Mouse (Mus musculus): ENCODE measurements around the gene Clns1a.

Clns1a gene

DNA sequence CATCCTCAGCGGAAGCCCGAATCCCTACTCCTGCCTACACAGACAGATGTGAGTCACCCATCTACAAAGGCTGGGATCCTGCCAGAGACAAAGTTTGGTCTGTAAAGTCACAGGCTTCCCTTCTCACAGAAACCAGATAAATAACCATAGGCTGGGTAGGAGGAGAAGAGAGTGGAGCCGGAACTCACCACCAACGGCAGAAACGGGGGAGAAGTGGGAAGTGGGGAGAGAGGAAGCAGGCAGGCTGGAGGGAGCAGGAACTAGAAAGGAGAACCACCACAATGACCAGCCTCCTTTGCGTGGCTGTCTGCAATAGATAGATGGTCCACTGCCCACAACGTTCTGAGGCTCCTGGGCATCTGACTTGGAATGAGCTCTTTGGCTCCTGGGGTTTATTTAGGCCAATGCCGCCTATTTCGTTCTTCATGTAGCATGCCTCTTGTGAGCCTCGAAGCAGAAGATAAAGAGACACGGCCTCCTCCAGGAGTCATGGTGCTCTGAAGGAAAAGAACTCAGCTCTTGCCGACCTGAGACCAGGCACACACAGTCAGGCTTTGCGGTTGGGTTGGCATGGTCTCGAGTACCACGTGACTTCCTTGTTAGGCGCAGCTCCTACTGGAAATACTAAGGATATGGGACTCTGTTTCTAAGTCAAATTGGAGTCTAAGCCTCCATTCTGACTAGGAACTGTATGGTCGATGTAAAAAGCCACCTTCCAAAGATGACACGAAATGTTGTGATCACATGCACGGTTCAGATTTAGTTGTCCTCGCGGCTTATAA lies 68.9 kb downstream of the Clns1a start:
- peak; percentile 85 for DNase-seq (ENCODE audit: low read depth, low spot score)

DNA sequence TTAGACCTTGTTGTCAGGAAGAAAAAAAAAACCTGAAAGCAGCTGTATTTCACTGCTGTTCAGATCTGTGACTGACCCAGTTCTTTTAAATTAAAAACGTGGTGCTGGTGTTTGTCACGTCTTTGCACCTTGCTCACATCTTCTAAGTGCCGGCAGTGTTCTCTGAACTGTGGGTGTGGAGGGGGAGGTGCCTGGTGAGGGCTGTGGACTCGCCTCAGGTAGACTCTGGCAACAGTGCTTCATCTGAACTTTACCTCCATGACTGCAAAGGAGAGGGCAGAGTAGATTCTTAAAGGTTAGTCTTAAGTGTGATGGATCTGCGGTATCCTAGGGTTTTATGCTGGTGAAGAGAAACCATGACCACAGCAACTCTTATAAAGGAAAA lies 69.5 kb downstream of the Clns1a start:
- DNase-seq (ENCODE audit: low read depth, low spot score): no peak

DNA sequence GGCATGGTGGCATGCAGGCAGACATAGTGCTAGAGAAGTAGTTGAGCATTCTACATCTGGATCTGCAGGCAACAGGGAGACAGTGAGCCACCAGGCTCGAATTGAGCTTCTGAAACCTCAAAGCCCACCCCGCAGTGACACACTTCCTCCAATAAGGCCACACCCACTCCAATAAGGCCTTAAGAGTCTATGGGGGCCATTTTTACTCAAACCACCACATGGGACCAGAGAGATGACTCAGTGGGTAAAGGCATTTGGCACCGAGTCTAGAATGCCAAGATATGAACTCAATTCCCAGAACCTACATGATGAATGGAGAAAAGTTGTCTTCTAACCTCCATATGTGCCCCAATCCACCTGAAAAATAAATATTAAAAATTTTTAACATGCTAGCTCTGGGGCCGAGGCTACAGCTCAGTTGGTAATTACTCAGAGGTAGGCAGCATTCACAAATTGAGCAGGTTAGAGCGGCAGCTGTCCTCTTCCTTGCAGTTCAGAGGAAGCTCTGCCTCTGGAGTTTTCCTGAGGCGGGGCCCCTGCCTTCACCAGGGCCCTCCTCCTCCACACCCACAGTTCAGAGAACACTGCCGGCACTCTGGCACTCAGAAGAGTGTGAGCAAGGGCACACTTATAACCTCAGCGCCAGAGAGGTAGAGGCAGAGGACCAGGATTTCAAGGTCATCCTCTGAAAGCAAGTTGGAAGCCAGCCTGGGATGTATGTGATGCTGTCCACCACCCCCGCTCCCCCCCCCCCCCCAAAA lies 70.2 kb downstream of the Clns1a start:
- no peak for DNase-seq (ENCODE audit: low read depth, low spot score)

DNA sequence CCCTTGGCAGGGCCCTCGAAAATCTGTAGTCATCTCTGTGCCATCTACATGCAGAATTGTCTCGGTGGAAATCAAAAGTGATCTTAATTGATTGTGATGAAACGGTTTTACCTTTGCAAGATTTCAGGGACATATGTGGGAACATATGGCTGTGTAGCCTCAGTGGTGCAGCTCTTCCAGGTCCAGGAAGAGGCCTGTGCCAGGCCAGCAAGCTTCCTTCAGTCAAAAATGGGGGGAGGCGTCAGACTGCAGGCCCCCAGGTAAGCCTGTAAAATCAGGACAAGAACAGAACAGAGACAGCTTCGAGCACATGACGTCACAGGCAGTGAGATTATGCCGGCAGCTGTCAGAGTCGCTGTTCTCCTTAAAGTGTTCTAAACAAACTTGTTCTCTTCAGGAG lies 71.4 kb downstream of the Clns1a start:
- DNase-seq (ENCODE audit: low read depth, low spot score): peak; percentile 57

DNA sequence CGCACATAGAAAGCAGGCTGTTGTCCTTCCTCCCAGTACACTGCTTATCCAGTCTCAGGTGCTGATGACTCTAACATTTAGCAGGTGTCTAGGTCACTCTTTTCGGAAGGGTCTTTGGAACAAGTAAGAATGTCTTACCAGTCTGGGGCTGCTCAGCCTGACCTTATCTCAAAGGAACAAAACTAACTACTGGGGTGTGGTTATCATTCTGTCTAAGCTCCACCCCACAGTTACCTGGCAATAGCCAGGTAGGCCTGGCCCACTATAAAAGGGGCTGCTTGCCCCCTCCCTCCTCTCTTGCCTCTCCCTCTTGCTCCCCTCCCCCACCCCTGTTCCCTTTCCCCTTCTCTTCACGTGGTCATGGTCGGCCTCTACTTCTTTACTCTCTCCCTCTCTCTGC lies 72.6 kb downstream of the Clns1a start:
- no peak for DNase-seq (ENCODE audit: low read depth, low spot score)
